Mouse (Mus musculus) heart, postnatal 36 days (tissue): ENCODE results near the gene March8. TPM values are rescaled to one million over a fixed set of nuclear protein-coding genes. Genes with fewer than 3 reads are reported as not detected.

ENCODE experiments used
- DNase-seq, 2 experiments: peaks; one replicate each; pipeline ENCODE4 v3.0.0; 2021 to 2022
- intact Hi-C: fragments of 180-260 bp; cut with DNase I; formaldehyde crosslinking; loops from one replicate; pipeline ENCODE4 v1.15.1; 2025
- total RNA-seq, 2 experiments: library from RNA; stranded (reverse); gene quantifications; 2 replicates each; pipeline ENCODE4 v1.2.3; 2021

March8 gene
- total RNA-seq, 2 experiments from 2014 or later = 45.4 to 50.6 TPM

DNA sequence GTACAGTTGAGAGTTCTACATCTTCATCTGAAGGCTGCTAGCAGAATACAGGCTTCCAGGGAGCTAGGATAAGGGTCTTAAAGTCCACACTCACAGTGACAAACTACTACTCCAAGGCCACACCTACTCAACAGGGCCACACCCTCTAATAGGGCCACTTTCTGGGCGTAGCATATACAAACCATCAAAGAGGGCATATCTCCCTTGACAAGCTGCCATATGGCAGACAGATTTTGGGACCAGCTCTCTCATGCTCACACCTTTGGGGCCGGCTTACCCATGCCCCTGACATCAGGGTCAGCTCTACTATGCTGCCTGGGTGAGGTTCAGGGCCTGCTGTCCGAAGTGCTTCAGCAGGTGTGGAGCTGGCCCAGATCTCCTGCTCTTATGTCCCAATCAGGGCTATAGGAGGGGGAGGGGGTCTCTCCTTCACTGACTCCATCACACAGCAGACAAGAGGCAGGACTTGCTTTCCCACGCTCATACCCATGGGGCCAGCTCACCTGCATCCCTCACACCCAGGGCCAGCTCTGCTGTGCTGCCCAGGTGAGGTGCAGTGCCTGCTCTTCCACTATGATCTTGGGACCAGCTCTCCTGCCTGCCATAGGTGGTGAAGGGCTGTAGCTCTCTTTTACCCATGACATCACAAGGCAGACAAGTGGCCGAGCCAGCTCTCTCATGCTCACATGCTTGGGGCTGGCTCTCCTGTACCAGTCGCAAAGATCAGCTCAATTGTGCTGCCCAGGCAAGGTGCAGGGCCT lies 32.6 kb downstream of the March8 start:
- intact Hi-C loops = no loop called here
- no peak for DNase-seq

DNA sequence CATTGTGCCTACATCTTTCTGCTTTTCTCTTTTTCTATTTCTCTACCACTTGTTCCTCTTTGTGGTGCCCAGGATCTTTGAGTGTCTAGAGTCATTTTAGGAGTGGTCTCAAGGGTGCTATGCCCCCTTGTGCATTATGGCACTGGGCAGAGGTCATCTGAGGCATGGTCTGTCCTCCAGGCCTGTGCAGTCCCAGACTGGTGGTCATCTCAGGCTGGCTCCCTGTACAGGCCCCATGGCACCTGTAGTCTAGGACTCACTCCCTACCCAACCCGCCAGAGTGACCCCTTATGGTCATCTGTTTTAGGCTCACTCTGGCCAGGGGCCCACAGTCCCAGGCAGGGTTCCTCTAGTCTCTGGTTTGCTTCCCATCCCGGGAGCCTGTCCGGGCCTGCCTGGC lies 33.7 kb downstream of the March8 start:
- no peak for DNase-seq
- intact Hi-C loops = no loop called here

DNA sequence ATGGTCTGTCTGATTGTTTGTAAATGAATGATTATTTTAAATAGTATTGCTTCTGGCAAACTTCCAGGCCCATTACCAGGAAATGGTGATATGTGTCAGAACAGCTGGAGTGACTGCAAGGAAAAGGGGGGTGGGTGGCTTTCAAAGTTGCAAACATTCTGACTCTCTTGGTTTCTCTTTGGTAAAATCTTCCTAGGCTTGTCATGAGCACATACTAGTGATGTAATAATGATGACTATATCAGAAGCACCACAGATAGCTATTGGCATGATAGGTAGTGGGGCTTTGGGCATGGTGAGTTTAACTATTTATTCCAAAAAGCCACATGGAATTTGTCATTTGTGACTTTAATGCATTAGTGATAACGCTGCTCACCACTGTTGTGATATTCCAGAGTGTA lies 36.3 kb downstream of the March8 start:
- intact Hi-C loops = no loop called here
- DNase-seq = no peak

GRCm38 (mm10) chr6:116374618-116375017 lies 36.8 kb downstream of the March8 start:
- intact Hi-C loops = no loop called here

DNA sequence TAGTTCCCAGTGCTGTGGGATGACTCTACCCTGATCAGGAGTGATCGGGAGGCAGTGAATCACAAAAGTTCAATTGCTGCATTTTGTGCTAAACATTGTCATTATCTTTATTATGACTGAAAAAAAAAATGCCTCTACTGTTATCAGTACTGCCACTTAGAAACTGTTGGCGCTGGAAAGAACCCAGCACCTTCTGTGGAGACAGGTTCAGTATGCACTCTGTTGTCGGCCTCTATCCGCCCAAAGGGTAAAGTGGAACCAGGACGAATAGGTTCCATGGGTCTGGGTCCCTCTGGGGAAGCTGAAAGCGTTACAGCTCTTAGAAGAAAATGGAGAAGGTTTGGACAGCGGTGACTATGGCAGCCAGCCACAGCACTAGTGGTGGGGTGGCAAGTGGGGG lies 41.1 kb downstream of the March8 start:
- no peak for DNase-seq
- intact Hi-C loops = no loop called here

More at GRCm38 (mm10) chr6:116374618-116375017, 36.8 kb downstream of the March8 start:
- no peak for DNase-seq

DNA sequence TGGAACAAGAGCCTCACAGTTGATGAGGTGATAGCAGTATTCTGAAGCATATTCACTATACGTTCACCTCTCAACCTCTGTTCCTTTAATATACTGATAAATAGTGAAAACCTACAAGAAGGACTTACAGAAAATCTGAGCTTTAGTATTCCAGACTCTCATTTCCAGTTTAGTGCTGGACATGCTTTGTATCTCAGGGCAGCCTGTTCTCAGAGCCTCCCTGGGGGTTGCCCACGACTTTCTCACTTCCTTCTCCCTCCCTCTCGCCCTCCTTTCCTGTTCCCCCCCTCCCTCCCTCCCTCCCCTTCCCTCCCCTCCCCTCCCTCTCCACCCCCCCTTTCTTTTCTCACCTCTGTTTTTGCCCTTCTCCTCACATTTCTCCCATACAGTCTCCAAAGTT lies 42.3 kb downstream of the March8 start:
- intact Hi-C loops = no loop called here
- no peak for DNase-seq

GRCm38 (mm10) chr6:116381605-116382004 lies 43.8 kb downstream of the March8 start:
- no peak for DNase-seq
- intact Hi-C loops = no loop called here

- intact Hi-C loops = no loop called here
- no peak for DNase-seq
These were observed 45.8 kb downstream of the March8 start for GRCm38 (mm10) chr6:116383582-116383981.

- intact Hi-C loops = no loop called here
- no peak for DNase-seq
These were observed 47.6 kb downstream of the March8 start for GRCm38 (mm10) chr6:116385194-116386044.

DNA sequence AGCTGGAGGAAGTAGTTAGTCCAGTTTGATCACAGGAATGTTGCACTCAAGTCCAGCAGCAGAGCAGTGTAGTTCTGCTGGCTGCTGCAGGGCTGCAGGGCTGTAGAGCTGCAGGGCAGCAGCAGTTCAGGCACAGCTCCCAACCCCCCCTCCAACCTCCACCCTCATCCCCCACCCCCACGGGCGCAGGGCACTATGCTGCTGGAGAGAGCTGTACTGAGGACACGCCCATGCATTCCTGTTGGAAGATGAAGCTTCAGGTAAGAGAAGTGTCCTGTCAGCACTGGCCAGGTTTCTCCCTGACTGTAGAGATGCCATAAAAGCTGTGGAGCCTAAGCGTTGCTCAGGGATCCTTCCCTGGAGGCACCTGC lies 48.2 kb downstream of the March8 start:
- DNase-seq = no peak
- intact Hi-C loops = no loop called here

DNA sequence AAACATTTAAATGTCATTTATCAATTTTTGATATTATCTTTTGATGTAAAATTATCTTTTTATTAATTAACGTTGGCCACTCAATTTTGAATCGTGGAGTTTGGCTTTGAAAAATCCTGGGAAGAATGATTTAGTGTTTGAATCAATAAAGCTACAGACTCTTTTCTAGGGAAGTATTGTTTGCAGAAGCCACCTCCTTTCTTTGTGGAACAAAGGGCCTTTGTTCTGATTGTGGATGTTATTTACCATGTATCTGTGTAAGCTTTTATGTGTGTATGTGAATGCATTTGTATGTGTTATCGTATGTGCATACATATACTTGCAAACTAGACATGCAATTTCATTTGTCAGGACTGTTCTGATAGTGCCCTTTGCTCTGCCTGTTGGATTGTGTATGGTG lies 48.7 kb downstream of the March8 start:
- DNase-seq = no peak
- intact Hi-C loops = no loop called here

DNA sequence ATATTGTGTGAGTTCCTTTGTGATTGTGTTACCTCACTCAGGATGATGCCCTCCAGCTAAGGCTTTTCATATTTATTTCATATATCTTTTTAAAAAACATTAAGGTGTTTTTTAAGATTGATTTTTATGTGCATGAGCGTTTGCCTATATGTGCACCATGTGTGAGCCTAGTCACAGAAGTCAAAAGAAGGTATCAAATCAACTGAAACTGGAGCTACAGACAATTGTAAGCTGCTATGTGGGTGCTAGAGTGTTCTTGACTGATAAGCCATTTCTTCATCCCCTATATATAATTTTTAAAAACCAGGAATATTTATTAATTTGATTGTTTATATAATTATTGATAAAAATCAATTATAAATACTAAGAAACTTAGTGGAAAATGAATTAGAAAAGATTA lies 50.2 kb downstream of the March8 start:
- DNase-seq = no peak
- intact Hi-C loops = no loop called here

DNA sequence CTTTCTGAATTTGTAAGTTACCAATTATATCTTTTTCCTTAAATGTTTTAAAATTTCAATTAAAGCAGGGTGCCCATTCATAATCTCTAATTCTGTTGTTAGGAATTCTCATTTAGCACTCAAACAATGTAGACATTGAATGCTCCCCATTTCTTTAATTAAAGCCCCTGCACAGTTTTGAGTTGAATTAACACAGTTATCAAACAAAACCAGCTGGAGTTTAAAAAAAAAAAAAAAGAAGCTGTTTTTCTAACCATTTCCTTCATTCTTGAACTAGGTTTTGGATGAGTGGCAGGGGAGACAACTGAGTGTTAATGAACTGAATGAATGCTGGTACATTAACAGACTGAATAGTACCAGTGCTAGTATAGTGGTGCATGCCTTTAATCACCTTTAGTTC lies 51.7 kb downstream of the March8 start:
- no peak for DNase-seq
- intact Hi-C loops = no loop called here

DNA sequence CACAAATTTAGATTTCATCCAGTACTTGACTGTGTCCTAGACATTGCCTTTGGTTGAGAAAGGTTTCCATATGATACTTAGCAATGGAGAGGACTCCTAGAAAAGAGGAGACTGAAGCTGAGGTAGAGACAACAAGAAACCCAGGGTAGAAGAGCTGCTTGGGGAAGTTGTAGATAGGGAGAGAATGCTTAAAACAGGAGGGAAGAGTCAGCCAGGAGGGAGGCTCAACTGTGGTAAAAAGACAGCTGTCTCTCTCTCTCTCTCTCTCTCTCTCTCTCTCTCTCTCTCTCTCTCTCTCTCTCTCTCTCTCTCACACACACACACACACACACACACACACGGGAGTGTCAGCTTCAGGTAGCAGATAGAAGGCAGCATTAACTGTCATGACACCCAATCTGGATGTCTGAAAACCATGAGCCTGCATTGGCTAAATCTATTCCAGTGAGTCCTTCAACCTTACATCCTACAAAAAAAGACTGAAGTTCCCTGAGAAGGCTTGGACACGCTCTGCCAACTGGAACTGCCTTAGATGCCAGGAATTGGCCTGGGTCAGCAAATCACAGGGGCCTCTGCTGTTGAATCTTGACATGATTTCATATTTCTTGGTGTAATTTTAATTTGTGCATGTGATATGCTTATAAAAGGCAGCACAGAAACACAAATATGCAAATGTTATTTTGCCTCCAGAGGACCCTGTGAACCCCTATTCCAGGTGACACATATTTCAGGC lies 57.3 kb downstream of the March8 start:
- DNase-seq = no peak
- intact Hi-C loops = no loop called here

- intact Hi-C loops = no loop called here
These were observed 59.8 kb downstream of the March8 start for GRCm38 (mm10) chr6:116397621-116398020.

DNA sequence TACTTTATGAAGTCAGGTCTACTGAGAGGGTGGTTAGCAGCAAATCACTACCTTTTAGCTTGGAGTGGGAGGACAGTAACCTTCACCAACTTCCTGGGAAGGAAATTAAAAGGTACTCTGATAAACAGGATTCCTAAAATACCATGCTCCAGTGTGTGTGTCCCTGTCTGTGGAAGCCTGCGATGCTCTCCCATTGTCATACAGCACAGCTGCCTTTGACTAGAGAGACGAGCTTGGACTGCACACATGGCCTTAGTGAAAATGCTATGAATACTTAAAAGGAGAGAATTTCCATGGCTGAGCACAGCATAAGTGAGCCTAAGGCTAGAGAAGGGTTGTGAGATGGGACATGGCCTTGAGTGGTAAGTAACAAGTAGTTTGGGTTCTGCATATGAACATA lies 60.3 kb downstream of the March8 start:
- DNase-seq = no peak
- intact Hi-C loops = no loop called here

More at GRCm38 (mm10) chr6:116397621-116398020, 59.8 kb downstream of the March8 start:
- DNase-seq = no peak

DNA sequence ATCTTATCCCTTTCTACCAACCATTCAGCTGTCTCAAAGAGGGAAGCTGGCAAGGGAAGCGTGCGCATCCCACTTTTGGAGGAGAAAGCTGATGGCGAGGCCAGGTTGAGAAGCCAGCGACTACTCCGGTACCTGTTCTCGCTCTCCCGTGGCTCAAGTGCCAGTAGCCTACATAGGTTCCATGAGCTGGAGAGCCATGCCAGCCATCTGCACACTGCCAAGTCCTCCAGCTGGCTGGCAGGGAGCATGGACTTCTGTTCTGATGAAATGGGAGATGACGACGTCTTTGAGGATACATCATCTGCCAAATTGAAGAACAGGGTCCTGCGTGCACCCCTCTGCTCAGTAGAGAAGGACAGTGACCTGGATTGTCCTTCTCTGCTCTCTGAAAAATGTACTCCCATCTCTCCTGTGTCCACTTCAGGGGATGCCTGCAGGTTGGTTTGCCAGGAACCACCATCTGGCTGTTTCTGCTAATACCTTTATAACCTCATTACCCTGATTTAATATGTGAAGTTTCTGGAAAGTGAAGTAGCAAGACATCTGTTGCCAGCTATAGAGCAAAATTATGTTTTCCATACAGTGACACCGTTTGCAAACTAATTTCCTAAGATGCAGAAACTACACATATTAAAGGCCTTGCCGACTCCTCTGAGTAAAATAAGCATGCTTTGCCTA lies 64.1 kb downstream of the March8 start:
- intact Hi-C loops = no loop called here
- DNase-seq = no peak

DNA sequence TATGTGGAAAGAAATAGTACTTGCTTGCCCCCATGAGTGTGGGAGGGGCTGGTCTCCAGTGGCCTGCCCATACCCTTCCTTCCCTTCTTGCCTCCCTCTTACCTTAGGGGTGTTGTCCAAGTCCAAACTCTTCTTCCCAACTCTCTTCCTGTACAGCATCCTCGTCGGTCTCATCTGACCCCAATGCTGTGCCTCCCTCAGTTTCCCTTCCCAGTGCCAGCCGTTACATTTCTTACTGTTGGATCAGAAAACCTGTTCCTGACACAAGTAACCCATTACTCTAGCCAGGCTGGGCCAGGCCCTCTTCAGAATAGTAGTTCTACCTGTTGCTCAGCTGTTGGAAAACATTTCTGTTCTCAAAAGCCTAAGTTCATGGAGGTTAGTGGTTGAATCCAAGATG lies 64.6 kb downstream of the March8 start:
- DNase-seq = no peak
- intact Hi-C loops = no loop called here

DNA sequence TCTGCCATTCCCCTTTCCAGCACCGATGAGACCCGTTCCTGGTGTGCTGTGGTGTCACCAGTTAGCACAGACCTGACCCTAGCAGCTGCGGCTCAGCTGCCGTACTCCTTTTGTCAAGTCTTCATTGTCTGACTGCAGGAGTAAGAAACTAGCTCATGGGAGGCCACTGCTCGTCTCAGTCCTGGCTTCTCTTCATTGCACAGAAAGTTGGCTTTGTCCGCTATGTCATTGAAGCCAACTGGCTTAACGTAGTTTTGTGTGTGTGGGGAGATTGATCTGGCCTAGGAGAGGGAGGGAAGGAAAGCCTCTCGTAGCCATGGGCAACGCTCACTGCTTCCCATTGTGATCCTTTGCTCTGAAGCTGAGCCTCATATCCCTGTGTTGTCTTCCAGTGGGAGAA lies 67.4 kb downstream of the March8 start:
- intact Hi-C loops = no loop called here

DNA sequence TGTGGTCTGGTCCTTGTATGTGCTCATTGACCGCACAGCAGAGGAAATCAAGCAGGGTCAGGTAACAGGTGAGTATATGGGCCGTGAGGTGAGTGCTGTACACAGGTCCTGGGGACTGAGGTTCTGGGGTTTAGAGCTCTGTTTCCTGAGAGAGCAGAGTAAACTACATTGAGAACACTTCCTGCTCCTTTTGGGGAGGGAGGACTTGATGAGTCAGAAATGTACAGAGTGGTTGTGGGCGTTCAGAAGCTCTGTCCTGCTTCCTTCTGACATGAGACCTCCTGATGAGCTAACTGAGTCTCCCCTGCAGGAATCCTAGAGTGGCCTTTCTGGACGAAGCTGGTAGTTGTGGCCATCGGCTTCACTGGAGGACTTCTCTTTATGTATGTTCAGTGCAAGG lies 67.9 kb downstream of the March8 start:
- intact Hi-C loops = no loop called here
- DNase-seq = no peak

More for the DNA sequence above, 67.4 kb downstream of the March8 start:
- DNase-seq = no peak

- no peak for DNase-seq
- intact Hi-C loops = no loop called here
These were observed 68.3 kb downstream of the March8 start for GRCm38 (mm10) chr6:116406152-116406551.
